Mouse (Mus musculus) layer of hippocampus, postnatal 25 days (tissue): ENCODE data around the gene Dgkq. TPM values are rescaled to one million over a fixed set of nuclear protein-coding genes. Genes with fewer than 3 reads are reported as not detected.

Experiments used
- DNase-seq, 2 experiments: peaks; one replicate each; pipeline ENCODE4 v3.0.0; 2022; ENCODE audit warnings: mixed read lengths in 2 of 2, low spot score in 1 of 2; ENCODE audit errors: extremely low spot score in 1 of 2
- total RNA-seq, 2 experiments: library from RNA; stranded (reverse); gene quantifications; 2 replicates each; pipeline ENCODE4 v1.2.3; 2021

Gene Dgkq
- total RNA-seq, 2 experiments from 2014 or later = 44.5 to 54.9 TPM

DNA sequence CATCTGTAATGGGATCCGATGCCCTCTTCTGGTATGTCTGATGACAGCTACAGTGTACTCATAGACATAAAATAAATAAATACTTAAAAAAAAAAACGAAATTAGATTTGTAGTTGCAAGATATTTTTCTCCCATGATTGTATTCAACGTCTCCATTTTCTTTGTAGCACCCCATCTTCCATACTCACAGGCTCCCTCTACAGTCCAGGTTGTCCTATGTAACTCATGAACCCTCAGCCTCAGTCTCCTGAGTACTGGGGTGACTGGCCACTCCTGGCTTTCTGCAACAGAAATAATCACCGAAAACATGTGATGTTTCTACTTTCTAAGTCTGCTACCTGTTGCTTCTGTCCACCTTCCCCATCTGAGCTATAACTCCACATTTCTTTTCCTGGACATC lies 21.7 kb upstream of the Dgkq start:
- DNase-seq = no peak

DNA sequence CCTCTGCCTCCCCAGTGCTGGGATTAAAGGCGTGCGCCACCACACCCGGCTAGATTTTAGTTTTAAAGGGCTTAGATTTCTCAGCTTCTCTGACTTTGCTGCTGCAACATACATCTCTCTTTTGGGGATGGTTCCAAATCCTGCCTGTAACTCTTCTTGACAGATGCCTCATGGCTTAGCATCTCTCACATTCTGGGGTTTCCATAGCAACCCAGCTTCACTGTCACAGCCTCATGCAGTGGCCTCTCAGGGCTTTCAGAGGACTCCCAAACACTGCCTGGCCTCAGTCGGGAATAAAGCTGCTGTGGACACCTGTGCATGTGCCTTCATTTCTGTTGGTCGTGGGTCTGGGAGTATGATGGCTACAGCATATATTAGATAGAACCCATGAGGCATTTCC lies 19.6 kb upstream of the Dgkq start:
- DNase-seq = no peak

DNA sequence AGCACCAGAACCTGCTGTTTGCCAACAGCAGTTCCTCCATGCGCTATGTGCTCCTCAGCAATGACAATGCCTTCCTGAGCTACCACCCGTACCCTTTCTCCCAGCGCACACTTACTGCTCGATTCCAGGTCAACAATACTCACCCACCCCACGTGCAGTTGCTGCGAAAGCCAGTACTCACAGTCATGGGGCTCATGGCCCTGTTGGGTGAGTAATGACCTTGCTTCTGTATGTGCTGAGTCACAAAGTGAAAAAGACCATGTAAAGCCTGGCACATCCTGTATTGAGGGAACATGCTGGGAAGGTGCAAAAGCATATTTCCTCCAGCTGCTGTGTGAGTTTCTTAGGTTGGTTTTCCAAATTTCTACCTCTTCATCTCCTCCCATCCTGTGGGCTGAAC lies 11.4 kb upstream of the Dgkq start:
- DNase-seq = no peak

DNA sequence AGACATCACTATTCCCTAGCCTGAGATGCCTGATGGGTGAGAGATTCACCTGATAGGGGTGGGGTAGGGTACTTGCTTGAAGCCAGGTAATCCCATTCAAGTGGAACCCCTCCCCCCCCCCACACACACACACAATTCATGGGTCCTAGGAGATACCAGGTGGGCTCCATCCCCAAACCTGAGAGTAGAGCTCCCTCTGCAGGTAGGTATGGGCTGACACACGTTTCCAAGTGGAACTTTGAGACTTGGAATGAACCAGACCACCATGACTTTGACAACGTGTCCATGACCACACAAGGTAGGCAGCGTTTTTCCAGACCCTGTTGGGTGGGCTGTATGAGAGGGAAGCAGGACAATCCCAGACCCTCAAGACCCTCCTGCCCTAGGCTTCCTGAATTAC lies 10.4 kb upstream of the Dgkq start:
- DNase-seq = no peak

DNA sequence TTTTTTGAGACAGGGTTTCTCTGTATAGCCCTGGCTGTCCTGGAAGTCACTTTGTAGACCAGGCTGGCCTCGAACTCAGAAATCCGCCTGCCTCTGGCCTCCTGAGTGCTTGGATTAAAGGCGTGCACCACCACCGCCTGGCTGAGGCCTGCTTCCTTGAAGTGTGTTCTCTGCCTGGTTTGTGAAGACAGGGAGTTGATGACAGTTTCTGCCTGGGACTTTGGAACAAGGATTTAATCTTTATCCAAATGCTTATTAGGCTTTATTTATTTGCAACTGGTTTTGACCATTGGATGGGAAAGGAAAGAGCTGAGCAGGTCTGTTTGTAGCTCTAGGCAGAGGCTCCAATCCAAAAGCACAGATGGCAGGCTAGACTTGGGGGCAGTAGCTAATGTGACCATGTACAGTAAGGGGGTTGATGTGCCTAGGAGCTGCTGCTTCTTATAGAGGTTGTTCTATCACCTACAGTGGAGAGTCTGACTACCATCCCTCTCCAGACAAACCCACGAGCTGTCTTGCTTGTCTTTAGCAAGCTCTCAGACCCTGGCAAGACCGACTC lies 8.9 kb upstream of the Dgkq start:
- no peak for DNase-seq

DNA sequence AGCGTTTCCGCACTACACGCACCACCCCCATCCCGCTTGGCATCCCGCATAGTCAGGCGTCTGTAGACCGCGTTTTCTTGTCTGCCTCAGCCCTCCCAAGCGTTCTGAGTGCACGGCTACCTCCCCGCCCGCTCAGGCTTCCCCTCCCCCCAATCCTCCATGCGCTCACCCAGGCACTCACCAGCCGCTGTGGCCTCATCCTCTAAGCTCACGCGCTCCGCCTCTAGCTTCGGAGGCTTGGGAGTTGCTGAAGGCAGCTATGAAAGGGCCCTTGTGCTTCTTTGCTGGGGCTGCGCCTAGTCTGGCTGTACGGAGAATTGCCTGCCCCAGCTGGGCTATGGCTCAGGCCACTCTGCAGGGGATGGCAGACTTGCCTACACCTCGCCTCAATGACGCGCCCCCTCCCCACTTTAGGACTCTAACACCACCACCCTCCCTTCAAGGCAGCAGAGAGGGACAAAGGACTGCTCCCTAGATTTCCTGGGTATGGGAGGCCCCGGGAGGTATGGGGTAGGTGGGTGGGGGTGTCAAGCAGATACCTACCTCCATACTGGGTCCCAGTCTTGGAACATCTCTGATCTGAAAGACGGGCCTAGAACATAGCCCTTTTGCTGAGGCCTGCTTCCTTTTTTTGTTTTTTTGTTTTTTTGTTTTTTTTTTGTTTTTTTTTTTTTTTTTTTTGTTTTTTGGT lies 8.3 kb upstream of the Dgkq start:
- DNase-seq = peak; percentile 65 to 70

DNA sequence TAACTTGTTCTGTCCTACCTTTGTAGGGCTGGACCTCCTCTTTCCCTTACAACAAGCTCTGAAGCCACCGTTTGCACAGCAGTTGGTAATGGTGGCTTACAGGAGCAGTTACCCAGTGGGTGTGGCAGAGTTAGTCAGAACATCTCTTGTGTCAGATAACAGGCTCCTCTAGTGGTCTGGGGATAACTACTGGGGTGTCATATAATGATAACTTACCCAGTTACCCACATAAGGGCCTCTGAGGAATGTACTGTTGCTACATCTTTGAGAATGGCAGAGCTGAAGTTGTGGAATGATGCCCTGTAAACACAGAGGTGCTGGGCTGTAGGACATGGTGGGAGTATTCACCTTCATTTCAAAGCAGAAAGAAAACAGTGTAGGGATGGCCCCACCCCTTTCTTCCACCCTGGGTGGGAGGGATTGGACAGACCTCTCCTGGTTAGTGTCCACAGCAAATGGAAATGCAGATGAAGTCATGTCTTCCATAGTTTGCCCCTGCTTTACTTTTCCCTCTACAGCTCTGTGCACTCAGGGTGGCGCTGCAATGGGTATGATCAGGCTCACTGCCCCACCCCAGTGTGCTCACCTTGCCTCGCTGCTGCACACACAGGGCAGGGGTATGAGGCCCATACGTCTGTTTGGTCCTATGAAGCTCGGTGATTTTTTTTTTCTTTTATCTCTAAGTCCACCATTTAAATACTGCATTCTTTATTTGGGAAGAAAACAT lies 7.5 kb upstream of the Dgkq start:
- DNase-seq = no peak

DNA sequence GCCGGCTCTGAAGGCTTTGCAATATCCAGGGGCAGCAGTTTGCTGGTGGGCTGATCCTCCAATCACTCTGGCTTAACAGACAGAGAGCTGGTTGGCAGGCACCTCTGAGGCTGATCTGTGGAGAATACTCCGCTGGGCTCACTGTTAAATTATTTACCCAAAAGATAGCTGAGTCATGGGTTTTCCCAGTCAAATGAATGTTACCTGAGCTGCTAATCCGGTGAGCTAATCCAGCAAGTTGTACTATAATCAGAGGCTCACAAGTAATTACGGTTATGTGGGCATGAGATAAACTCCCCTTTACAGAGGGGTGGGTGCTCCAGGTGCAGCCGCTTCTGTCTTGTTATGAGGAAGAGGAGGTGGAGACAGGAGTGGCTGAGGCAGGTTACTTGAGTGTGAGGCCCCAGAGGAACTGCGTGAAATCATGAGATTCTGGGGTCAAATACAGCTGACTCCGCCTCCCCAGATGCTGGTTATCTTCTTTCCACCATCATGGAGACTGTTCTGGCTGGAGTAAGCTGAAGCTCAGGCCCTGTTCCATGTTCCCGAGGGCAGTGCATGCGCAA lies 5.9 kb upstream of the Dgkq start, which contains the start of gene Slc26a1:
TSS of gene Slc26a1 (minus strand) at position 319 of the 566 bp plus-strand sequence.
- DNase-seq = no peak

DNA sequence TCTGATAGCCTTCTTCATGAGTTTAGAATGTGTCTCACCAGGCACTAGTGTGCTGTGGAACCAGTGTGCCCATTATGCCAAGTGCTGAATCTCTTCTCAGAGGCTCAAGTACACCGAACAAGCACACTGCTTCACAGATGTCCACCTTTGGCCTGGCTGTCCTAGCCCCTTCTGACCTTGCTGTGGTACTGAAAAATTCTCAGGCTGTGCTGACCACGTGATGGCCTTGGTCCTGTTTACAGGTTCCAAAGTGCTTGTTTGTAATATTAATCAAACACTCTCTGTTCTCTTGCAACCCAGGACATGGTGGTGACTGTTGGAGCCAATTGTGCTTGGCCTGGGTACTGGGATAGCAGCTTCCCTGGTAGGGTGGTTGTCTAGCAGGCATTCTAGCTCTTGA lies 5.2 kb upstream of the Dgkq start:
- DNase-seq = no peak

DNA sequence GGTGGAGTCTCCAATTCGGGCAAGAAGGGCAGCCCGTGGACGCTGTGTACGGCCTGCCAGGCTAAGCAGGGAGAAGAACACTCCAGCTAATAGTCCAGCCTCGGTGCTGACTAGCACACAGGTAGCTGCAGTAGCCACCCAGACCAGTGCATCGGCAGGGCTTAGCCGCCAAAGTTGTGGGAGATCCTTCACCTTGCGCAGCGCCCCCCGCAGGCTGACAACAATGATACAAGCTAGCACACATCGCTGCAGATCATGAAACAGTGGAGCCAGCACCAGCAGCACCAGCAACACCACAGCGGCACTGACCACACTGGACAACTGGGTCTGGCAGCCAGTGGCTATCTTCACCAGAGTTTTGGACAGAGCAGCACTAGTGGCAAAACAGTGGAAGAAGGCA lies 2.3 kb upstream of the Dgkq start:
- DNase-seq = no peak

DNA sequence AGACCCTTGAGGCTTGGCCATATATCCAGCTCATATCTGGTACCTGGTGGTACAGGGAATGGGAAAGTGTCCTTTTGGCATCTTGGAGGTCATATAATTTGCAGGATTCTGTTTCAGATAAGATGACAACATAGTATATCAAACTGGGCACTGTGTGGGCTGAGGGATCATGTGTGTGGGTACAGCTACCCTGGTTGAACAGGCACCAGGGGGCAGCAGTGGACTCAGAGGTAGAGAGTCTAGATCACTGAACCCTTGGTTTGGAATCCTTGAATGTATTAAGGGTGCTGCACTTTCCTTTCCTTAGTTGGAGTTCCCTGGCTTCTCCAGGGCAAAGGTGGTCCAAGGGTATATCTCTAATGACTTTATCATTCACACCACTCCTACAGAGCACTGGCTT lies 1.3 kb upstream of the Dgkq start:
- peak in 1 of 2 experiments; percentile 65 for DNase-seq

DNA sequence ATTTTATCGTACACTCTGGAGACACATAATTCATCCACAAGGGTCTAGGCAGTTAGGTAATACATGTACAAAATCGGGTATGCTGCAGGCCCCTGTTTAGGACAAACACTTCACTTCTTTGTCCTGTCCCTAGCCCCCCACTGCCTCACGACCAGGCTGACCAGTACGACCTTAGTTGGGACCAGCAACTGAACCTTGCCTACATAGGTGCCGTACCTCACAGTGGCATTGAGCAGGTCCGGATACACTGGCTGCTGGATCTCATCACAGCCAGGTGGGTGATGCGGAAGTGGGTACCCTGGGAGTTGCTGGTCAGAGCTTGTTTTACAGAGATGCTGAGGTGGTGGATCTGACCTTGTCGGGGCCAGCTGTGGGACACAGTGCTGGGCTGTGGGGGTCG lies 514 bp upstream of the Dgkq start:
- DNase-seq = no peak

DNA sequence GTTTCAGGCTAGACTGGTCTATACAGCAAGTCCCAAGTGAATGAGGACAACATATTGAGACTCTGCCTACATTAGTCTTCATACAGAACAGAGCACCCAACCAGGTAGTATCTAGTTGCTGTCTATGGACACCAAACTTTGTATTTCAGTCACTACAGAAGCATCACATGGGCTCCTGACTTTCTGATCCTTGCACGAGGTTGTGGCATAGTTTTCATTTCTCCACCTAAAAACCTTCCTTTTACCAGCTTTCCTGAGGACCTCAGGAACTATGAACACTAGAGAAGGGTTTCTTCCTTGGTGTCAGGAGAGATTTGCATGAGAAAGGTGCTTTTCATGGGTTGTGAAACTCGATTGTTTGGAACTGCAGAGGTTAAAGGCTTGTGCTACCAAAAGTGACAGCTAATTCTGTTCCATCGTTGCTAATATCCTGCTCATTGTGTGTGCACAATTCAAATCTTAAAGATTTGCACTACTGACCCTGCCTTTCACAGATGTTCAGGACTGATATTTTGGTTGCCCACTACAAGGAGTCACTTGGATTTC lies 1.0 kb downstream of the Dgkq start:
- DNase-seq = no peak

DNA sequence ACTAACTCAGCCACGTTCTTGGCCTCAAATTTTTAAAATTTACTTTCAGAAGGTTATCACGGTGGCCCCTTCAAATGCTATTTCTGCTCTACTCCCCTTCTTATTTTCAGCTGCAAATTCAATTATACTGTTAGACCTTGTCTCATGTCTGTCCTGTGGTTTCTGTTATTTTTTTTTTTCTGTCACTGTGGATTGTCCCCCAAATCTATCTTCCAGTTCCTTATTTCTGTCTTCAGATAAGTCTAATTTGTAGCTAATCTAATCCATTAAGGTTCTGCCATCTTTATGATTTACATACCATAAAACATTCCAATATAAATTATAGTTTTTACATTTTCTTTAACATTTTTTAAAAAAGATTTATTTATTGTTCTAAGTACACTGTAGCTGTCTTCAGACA lies 2.1 kb downstream of the Dgkq start:
- no peak for DNase-seq

DNA sequence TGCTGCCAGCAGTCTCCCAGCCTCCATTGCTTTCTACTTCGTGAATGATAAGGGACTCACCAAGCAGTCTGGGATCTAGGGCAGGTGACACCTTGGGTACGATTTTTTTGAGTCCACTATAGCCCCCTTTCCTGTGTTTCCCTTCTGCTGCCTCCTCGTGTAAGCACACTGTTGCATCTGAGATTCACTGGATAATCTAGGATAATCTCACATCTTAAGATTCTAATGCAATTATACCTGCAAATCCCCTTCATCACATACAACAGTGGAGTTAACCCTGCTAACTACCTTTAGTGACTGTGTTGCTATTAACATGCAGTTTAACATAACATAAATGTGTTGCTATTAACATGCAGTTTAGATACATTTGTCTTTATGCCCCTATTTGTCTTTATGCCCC lies 4.4 kb downstream of the Dgkq start:
- no peak for DNase-seq

DNA sequence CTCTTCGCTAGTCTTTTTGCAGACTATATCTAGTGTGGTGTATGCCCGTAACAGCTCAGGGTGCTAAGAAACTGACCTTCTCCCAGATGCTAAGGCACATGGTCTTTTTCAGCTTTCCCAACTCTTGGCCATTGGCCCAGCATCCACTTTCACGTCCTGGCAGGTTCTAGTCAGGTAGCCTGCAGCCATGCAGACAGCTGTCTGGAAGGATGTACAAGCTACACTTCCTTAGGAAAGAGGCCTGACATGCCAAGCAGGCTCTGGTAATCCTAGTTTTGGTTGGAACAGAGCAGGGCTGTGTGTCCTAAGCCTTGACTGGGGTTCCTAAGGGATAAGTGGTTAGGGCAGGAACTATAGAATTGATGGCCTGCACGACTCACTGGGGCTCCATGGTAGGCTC lies 6.7 kb downstream of the Dgkq start:
- no peak for DNase-seq

DNA sequence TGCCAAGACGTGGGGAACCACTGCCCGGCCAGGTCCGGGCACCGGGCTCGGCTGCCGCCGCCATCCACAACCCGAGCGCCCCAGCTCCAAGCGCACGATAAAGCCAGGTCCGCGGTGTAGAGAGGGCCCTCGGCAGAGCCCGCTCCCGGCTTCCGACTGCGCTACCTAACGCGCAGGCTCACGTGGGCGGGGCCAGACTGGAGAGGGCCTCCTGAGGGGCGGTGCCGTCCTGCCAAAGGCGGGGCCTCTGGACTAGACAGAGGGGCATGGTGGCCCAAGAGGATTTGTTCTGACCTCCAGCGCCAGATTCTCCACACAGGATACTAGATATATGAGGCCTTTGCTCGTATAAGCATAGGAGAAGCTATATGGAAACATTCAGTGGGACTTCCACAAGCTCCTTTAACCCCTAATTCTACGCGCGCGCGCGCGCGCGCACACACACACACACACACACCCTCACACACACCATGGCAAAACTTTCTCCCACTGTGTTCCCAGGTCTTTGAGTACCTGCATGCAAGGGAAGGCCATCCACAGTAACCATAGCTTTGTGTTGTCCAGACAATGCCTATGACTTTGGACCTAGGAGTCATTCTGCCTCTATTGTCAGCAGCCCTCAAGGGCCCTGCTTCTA lies 8.7 kb downstream of the Dgkq start:
- peak; percentile 77 to 85 for DNase-seq

DNA sequence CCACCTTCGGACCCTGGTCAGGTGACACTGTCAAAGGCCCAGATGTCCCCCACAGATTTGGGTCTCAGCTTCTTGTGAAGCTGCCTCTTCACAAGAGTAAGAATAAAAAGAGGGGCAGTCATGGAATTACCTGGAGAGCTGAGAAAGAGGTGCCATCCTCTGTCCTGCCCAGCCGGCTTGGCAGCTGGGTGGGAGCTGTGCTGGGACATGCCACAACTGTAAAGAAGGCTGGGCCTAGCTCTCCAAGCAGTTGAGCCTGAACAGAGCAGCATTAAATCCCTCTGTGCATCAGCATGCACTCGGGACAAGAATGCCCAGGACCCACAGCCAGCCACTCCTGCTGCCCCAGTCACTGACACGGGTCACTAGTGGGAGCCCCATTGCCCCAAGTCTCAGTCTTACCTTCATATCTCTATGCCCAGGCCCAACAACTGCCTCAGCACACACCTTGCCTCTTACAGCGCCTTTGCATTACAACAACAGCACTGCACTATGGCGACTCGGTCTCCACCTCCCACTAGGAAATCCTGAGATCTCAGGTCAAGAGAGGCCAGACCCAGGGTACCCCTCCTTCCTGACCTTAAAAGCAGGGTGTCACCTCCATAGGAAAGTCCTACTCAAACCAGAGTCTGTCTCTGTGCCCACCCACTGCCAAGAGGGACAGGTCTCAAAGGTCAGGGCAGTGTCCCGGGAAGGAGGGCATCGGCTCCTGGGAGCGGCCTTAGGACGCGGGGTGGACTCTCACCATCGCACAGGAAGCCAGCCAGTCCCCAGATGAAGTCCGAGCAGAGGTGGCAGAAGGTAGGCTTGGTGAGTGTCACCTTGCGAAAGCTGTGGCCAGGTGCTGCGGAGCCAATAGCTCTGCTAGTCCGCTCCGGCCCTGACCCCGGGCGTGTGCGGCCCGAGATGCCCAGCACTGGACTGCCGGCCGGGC lies 9.5 kb downstream of the Dgkq start, which contains the start of gene Idua:
TSS of gene Idua (plus strand) at position 634 of the 934 bp plus-strand sequence.
- DNase-seq = no peak

DNA sequence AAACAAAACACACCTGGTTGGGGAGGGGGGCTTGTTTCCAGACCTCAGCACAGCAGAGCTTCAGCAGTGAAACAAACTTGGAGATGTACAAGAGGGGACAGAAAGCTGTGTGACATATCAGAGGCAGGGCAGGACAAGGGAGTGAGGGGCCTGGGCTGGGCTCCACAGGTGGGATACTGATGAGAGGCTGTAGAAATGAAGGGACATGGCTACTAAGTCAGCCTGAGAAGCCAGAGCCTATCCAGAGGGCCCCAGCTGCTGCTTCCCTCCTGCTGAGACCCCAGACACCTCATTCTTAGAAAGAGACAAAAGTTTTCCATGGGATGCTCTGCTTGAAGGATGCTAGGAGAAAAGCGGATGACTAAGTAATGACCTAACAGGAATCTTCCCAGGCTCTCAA lies 10.9 kb downstream of the Dgkq start:
- DNase-seq = no peak

DNA sequence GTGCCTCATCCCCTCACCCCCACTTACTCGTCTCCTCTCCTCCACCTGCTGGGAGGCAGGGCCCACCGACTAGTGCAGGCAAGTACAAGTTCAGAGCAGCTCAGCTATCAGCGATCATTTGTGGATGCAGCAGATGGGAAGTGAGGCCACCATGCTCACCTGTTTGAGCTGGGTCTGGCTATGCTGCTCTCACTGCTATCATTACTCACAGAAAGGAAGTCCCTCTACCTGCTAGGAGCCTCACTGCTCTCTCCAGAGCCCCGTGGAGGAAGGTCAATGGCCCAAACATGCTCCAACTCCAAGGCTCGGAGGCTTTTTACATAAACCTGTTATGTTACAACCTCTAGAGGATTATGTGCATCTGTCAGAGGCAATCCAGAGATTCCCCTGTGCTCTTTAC lies 12.1 kb downstream of the Dgkq start:
- DNase-seq = no peak
